Mouse (Mus musculus) cerebellum, postnatal 14 days (tissue): ENCODE measurements around the gene Ap3b1.

ENCODE experiments used
- DNase-seq, 2 experiments: peaks; one replicate each; pipeline ENCODE4 v3.0.0; 2021; ENCODE audit warnings: mixed read lengths in 2 of 2

The Ap3b1 gene

GRCm38 (mm10) chr13:94454131-94454530, 95.4 kb downstream of the Ap3b1 start:
- DNase-seq = peak; percentile 43 to 62

DNA sequence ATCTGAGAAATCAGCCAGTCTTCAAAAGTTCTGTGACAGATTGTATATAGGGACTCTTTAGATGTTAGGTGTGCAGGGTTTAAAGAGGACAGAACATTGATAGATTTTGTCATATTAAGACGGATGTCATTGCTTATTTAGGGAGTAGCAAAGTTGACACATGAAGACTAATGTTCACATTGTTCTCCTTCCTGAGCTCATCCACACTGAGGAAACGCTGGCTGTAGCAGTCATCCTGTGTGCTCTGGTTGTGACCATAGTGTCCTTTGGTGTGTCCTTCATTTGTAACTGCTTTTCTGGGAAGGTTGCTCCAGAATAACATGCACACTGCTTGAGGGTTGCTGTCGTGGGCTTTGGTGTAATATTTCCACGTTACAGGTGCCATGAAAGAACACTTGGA, 100.4 kb downstream of the Ap3b1 start:
- no peak for DNase-seq

DNA sequence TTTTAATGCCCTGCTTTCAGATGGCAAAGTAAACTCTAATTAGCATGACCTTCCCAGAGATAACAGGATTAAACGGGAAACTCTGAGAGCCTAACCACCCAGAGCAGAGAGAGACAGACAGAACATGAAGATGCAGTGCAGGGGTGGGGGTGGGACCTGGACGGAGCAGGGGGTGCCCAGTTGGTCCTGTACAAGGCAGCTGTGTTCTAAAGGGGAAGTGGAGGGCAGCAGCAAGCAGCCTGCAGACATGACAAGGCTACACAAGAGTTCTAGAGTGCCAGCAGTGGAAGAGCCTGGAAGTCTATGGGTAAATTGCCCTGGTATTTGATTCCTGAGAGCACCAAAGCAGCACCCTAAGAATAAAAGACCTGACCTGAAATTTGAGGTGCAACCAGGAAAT, 105.5 kb downstream of the Ap3b1 start:
- DNase-seq = no peak

DNA sequence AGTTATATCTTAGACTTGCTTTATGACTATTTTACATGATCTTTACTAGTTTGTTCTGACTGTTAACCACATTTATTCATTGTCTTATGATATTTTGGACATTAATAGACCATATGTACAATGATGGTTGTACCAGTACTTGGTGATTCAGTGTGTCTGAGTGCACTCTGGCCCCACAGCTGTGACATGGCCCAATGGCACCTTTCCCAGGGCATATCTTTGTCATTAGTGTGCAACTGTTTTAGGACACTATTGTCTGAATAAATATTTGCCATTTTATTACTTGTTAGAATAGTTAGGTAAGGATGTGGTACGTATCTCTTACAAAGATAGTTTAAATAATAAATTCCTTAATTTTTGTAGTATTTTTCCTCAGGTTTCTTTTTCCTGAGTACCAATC, 109.8 kb downstream of the Ap3b1 start:
- DNase-seq = no peak

- DNase-seq = no peak
These were observed 112.4 kb downstream of the Ap3b1 start for GRCm38 (mm10) chr13:94471009-94471672.

GRCm38 (mm10) chr13:94476208-94476607, 117.4 kb downstream of the Ap3b1 start:
- no peak for DNase-seq

GRCm38 (mm10) chr13:94480256-94480655, 121.5 kb downstream of the Ap3b1 start:
- no peak for DNase-seq

DNA sequence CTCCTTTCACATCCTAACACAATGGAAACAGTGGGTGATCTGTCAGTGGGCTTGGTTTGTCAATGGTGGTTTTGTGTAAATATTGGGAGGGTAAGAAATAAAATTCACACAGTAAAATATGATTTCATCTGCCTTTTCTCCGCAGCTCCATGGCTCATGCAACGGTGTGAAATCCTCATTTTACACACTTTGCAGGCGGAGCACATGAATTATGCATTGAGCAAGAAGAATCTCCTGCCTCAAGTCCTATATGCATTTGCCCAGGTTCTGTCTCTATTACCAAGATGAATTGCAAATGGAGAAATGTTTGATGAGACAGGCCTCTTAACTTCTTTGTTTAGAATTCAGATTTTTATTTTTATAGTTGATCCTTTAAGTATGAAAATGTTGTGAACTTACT, 131.9 kb downstream of the Ap3b1 start:
- DNase-seq = no peak

- DNase-seq = no peak
These were observed 132.4 kb downstream of the Ap3b1 start for GRCm38 (mm10) chr13:94491159-94491558.

- no peak for DNase-seq
These were observed 138.8 kb downstream of the Ap3b1 start for GRCm38 (mm10) chr13:94497521-94497920.

GRCm38 (mm10) chr13:94506411-94506810, 147.7 kb downstream of the Ap3b1 start:
- no peak for DNase-seq

- DNase-seq = no peak
These were observed 149.6 kb downstream of the Ap3b1 start for GRCm38 (mm10) chr13:94508344-94508743.

DNA sequence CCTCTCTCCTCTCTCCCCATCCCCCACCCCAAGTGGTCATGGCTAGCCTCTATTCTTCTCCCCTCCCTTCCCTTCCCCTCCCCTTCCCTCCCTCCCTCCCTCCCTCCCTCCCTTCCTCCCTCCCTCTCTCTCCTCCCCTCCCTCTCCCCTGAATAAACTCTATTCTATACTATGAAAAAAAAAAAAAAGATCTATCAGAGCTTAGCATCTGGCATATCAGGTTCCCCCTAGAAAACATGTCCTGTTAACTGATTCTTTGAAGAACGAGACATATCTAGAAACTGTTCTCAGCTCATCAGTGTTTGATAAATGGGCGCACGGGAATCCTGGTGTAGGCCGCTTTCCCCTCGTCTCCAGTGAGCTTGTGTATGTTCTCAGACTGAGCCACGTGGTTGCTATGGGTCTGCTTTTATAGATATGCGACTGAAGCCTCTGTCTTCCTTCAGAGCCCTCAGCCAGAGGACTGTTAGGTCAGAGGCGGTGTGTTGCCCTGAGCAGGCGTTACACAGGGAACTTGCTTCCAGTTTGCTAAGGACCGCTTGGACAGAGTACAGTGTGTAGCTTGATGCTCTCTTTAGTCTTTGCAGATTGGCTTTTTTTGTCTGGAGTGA, 154.5 kb downstream of the Ap3b1 start:
- DNase-seq = no peak

- no peak for DNase-seq
These were observed 155.1 kb downstream of the Ap3b1 start for GRCm38 (mm10) chr13:94513898-94514297.

DNA sequence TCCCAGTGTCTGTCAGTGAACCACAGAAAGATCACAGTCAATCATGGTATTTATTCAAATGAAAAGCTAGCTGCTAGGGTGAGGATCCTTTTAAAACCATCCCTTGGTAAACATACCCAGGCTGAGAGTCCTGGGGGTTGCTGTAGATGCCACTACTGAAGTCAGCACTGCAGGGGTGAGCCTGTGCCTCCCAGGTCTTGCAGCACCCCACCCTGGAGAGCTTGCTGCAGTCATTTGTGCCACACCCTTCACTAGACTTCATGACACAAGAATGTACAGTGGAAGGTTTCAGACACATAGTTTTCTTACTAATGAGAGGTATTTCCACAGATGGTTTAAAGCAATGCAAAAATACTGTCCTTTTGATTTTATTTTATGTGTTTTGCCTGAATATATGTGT, 156.2 kb downstream of the Ap3b1 start:
- DNase-seq = no peak

GRCm38 (mm10) chr13:94516532-94516931, 157.8 kb downstream of the Ap3b1 start:
- no peak for DNase-seq

DNA sequence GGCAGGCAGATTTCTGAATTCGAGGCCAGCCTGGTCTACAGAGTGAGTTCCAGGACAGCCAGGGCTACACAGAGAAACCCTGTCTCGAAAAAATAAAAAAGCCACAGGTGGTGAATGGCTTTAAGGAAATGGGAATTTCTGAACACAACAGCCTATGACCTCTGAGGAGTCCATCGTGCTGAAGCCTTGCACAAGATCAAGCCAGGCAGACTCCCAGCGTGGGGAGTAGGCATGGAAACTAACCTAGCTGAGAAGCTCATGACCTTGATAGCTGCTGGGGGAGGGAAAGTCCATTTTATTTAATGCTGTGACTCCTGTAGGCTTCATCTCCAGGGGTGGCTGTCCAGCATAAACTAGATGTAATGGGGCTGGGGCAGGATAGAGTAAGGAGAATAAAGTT, 159.4 kb downstream of the Ap3b1 start:
- no peak for DNase-seq

DNA sequence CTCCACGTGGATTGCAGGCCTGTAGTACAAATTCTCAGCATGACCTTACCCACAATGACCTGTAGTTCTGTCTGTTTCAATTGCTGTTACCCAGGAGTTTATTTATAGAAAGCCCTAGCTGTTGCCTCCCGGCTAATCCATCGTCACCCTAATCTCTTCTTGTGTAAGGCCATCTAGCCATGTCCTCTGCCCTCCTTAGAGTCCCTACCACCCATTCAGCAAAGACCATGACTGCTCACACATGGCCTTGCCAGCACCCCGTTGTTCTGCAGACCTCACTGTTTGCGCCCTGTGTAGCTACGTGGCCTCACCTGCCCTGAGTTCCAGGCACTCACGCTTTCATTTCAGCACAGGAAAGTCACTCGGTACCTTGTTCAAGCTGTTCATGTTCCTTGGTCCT, 160.5 kb downstream of the Ap3b1 start:
- no peak for DNase-seq

DNA sequence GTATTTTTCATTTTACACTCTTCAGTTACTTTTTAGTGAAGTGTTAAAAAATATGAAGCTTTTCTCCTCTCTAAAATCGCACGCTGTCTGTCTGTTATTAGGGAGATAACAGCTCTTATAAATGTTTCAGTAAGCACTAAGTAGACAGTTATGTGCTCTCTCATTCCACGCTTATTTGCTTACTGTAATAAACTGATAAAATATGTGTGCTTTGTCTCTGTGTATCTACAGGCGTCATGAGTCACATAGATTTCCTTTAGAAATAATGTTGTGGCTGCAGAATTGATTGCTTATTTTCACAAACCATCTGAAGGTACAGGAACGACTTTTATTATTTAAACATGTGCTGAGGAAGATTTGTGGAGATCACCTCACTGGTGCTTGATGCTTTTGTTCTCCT, 164.5 kb downstream of the Ap3b1 start:
- no peak for DNase-seq

GRCm38 (mm10) chr13:94524669-94525238, 166.0 kb downstream of the Ap3b1 start:
- no peak for DNase-seq

- no peak for DNase-seq
These were observed 170.4 kb downstream of the Ap3b1 start for GRCm38 (mm10) chr13:94529138-94529537.

GRCm38 (mm10) chr13:94533516-94533915, 174.8 kb downstream of the Ap3b1 start:
- no peak for DNase-seq

GRCm38 (mm10) chr13:94537336-94537735, 178.6 kb downstream of the Ap3b1 start:
- DNase-seq = no peak

DNA sequence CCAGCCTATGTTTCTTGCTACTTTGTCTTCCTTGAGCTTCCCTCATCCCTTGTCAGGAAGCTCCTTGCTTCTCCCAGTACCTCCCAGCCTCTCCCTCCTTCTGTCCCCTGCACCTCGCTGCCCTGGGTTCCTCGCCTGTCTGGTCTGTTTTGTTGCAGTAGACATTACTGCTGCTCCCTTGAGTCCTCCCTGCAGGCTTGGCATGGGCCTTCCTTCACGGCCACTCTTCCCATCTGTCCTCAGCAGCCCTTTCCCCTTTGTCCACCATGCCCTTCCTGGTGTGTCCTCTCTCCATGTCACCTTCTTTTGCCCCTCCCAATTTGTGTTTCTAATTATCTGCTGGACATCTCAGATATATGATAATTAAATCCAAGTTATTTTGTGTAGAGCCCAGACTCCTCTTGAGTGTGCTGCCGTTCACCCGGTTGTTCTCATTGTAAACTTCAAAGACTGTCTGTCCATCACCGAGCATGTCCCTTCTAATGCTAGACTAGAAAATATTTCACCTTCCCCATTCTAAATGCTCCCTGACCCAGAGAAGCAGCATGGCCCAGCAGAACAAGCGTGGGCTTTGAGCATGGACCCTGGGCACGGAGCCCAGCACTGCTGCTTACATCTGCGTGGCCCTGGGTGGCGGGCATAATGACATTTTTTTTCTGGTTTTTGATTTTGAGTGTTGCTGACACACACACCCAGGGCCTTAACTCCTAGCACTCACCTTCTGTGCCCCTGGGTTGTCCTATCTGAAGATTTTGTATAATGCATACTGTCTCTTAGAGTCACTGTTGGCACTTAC, 181.3 kb downstream of the Ap3b1 start:
- DNase-seq = peak; percentile 23 to 33
